23 mouse cellular contexts compared by ENCODE assay signal in genomic region chr7:67747731-67748305, GRCm38 (mm10). TPM values are rescaled to one million over a fixed set of nuclear protein-coding genes. Genes with fewer than 3 reads are reported as not detected.
DNase-seq lines count a peak whose midpoint lies in the region; ATAC-seq and TF ChIP-seq lines count a peak whose summit lies in the region.
"Had no signal": no experiment of that assay in that cellular context is flagged by ENCODE, and none has a peak within 500 bp of the region (broad histone marks: within the 10 kb centered on the region; RNA-seq: fewer than 3 reads in every experiment).

No protein-coding gene starts in this region.

- no peak for TF ChIP-seq EP300 in heart, adult 2 months (IDR thresholded peaks at IDR 0.05; ENCODE audit: insufficient read depth, low read depth, low read length)

- ATAC-seq in midbrain, embryonic 11.5 days (ENCODE audit: low FRiP score), result no peak
- no peak for ATAC-seq in midbrain, embryonic 14.5 days (ENCODE audit: low FRiP score, low TSS enrichment)
- peak; percentile 62 for ATAC-seq in CD4-positive, CD25-positive, alpha-beta regulatory T cell, adult 4 months
- ATAC-seq: forebrain, postnatal 0 days; liver, embryonic 12.5 days had no signal

- no peaks in the 10 kb centered on the region for H3K9me3 ChIP-seq in midbrain, embryonic 11.5 days (ENCODE audit: control insufficient read depth, low read length)
- H3K9me3 ChIP-seq in midbrain, embryonic 14.5 days (ENCODE audit: control insufficient read depth, low read length), result no peaks in the 10 kb centered on the region
- H3K9me3 ChIP-seq: hindbrain, embryonic 13.5 days; liver, embryonic 12.5 days had no signal

- H3K4me2 ChIP-seq in midbrain, embryonic 11.5 days, result no peak overlapping the region
- no peak overlapping the region for H3K4me2 ChIP-seq in midbrain, embryonic 14.5 days (ENCODE audit: low read length)
- H3K4me2 ChIP-seq: heart, embryonic 11.5 days; hindbrain, embryonic 13.5 days; limb, embryonic 12.5 days; liver, embryonic 12.5 days had no signal

- H3K27ac ChIP-seq in midbrain, embryonic 11.5 days (ENCODE audit: low read depth, low read length), result no peak overlapping the region
- no peak overlapping the region for H3K27ac ChIP-seq in midbrain, embryonic 14.5 days (replicated peaks; ENCODE audit: low read depth, low read length)
- H3K27ac ChIP-seq in heart, adult 2 months, result no peak overlapping the region
- H3K27ac ChIP-seq: hindbrain, embryonic 13.5 days; left cerebral cortex, adult 2 months; limb, embryonic 12.5 days; liver, embryonic 12.5 days had no signal

- 93% methylated on average over 4 of the region's 4 CpGs for WGBS in midbrain, embryonic 11.5 days
- 89% methylated on average over 4 of the region's 4 CpGs for WGBS in midbrain, embryonic 14.5 days
- 92% methylated on average over 4 of the region's 4 CpGs for WGBS in heart, adult 2 months

- intact Hi-C loops in heart, adult 2 months (cut with DNase I), result no loop called here

- TF ChIP-seq POLR2A in heart, adult 2 months (IDR thresholded peaks at IDR 0.05; ENCODE audit: insufficient read depth, low read depth, low read length), result no peak

- no peaks in the 10 kb centered on the region for H3K79me2 ChIP-seq in heart, adult 2 months (replicated peaks; ENCODE audit: control insufficient read depth, insufficient read depth, low read length)

- no peaks in the 10 kb centered on the region for H3K27me3 ChIP-seq in midbrain, embryonic 11.5 days (ENCODE audit: control insufficient read depth, insufficient read depth, low read length)
- no peaks in the 10 kb centered on the region for H3K27me3 ChIP-seq in midbrain, embryonic 14.5 days (ENCODE audit: control insufficient read depth, insufficient read depth, low read length)
- no peaks in the 10 kb centered on the region for H3K27me3 ChIP-seq in heart, adult 2 months (ENCODE audit: control insufficient read depth, insufficient read depth, low read length)
- H3K27me3 ChIP-seq: hindbrain, embryonic 13.5 days; limb, embryonic 12.5 days had no signal

- H3K36me3 ChIP-seq in midbrain, embryonic 11.5 days (ENCODE audit: control insufficient read depth, insufficient read depth, low read length), result no peaks in the 10 kb centered on the region
- no peaks in the 10 kb centered on the region for H3K36me3 ChIP-seq in midbrain, embryonic 14.5 days (ENCODE audit: control insufficient read depth, insufficient read depth, low read length)
- H3K36me3 ChIP-seq in heart, adult 2 months (ENCODE audit: control insufficient read depth, insufficient read depth, low read length), result no peaks in the 10 kb centered on the region
- H3K36me3 ChIP-seq: limb, embryonic 12.5 days; liver, embryonic 12.5 days had no signal

- TF ChIP-seq CTCF in heart, adult 2 months (IDR thresholded peaks at IDR 0.05), result no peak

- no peak overlapping the region for H3K4me3 ChIP-seq in midbrain, embryonic 11.5 days (ENCODE audit: low read depth, low read length)
- H3K4me3 ChIP-seq in midbrain, embryonic 14.5 days (replicated peaks; ENCODE audit: low read depth, low read length), result no peak overlapping the region
- no peak overlapping the region for H3K4me3 ChIP-seq in heart, adult 2 months
- H3K4me3 ChIP-seq: hindbrain, embryonic 13.5 days; left cerebral cortex, adult 2 months; limb, embryonic 12.5 days; liver, embryonic 12.5 days had no signal

- H3K4me1 ChIP-seq in midbrain, embryonic 11.5 days (ENCODE audit: control insufficient read depth, insufficient read depth, low read length), result no peaks in the 10 kb centered on the region
- H3K4me1 ChIP-seq in midbrain, embryonic 14.5 days (ENCODE audit: control insufficient read depth, insufficient read depth, low read length), result no peaks in the 10 kb centered on the region
- peaks cover 3% of the 10 kb centered on the region; the same call in 1 of the 2 replicates for H3K4me1 ChIP-seq in heart, adult 2 months (ENCODE audit: control insufficient read depth, insufficient read depth, low read length)
- H3K4me1 ChIP-seq: liver, embryonic 12.5 days had no signal

- no peak overlapping the region for H3K9ac ChIP-seq in midbrain, embryonic 11.5 days (ENCODE audit: low read length)
- H3K9ac ChIP-seq in midbrain, embryonic 14.5 days (replicated peaks; ENCODE audit: low read length), result no peak overlapping the region
- H3K9ac ChIP-seq in heart, adult 2 months (ENCODE audit: low read depth, low read length), result no peak overlapping the region
- H3K9ac ChIP-seq: forebrain, postnatal 0 days; hindbrain, embryonic 13.5 days; limb, embryonic 12.5 days; liver, embryonic 12.5 days had no signal

- DNase-seq in midbrain, embryonic 11.5 days (ENCODE audit: low spot score, missing footprints), result peak; percentile 57
- no peak for DNase-seq in midbrain, embryonic 14.5 days
- DNase-seq in induced T-regulatory cell, adult 2 months (ENCODE audit: low read depth), result peak; percentile 6
- DNase-seq in thymus, postnatal 0 days (ENCODE audit: low spot score), result peak; percentile 59
- DNase-seq in adrenal gland, postnatal 4 days (ENCODE audit: low spot score in 2 of 2), result no peak
- no peak for DNase-seq in heart, adult 2 months
- no peak for DNase-seq in layer of hippocampus, postnatal 10 days (ENCODE audit: low spot score in 2 of 2)
- DNase-seq: adrenal gland, adult 2 months; cerebellum, adult 9-10 months; forebrain, postnatal 0 days; heart, postnatal 10 days; kidney, adult 2 months; kidney, postnatal 25 days; lung, adult 2 months; right cerebral cortex, postnatal 25 days had no signal

RNA-seq across cellular contexts. Expression of gene Synm, which starts 11.7 kb away (rescaled TPM):
- 0.91 and 1.3 TPM in 2 replicates for polyA plus RNA-seq in midbrain, embryonic 11.5 days (2014; fragmentation: Nextera tagmentation; extraction: Ambion mirVana)
- 2.0 and 2.4 TPM in 2 replicates for polyA plus RNA-seq in midbrain, embryonic 14.5 days (2014; fragmentation: Nextera tagmentation; extraction: Ambion mirVana)
- polyA plus RNA-seq in CD4-positive, CD25-positive, alpha-beta regulatory T cell, adult 4 months (2017; shearing (Covaris generic)), result not detected
- polyA plus RNA-seq in thymus, postnatal 0 days (2015; fragmentation: Nextera tagmentation; extraction: Ambion mirVana), result 4.8 and 5.8 TPM in 2 replicates
- 1 to 10 TPM; 4.5 to 5.1 TPM for total RNA-seq in adrenal gland, postnatal 4 days (2021)
- total RNA-seq in heart, adult 2 months (2021), result 1 to 10 TPM; 8.3 TPM
- 2.6 and 4.3 TPM in 2 replicates for polyA plus RNA-seq in heart, adult 2 months (2012; rRNA removed)
- total RNA-seq in layer of hippocampus, postnatal 10 days (2021), result 10 to 100 TPM; 26.8 to 29.4 TPM
- total RNA-seq: CH12.LX, MEL had no signal

Comparison
In these comparisons a context has a peak if more than half of its experiments do, and no peak if none do; other contexts are left out.
1. DNase-seq: peak in midbrain, embryonic 11.5 days (single experiment), induced T-regulatory cell, adult 2 months (single experiment) and thymus, postnatal 0 days (single experiment); none in midbrain, embryonic 14.5 days (single experiment), adrenal gland, postnatal 4 days (0 of 2), heart, adult 2 months (0 of 2) and layer of hippocampus, postnatal 10 days (0 of 2).